Mouse (Mus musculus) natural killer cell, adult 2 months (primary cell): ENCODE measurements at regions not wholly inside any gene's neighbourhood (a gene's known extent, or its start where the extent isn't known, plus 50 kb on each side); places are given as distances from the start of the nearest gene placed in this dataset.

Experiments
- DNase-seq, 2 experiments: peaks; one replicate each; pipeline ENCODE4 v3.0.0; 2022; ENCODE audit warnings: low spot score in 2 of 2

- no peak for DNase-seq
These were observed 121.9 kb upstream of the Ankrd55 start for GRCm38 (mm10) chr13:112166338-112166802.

- no peak for DNase-seq
These were observed 119.8 kb upstream of the Ankrd55 start for GRCm38 (mm10) chr13:112168468-112168867.

GRCm38 (mm10) chr13:112170872-112171271 lies 117.4 kb upstream of the Ankrd55 start:
- DNase-seq, result no peak

GRCm38 (mm10) chr13:112171940-112172715 lies 116.1 kb upstream of the Ankrd55 start:
- DNase-seq, result no peak

GRCm38 (mm10) chr13:112173973-112174372 lies 114.3 kb upstream of the Ankrd55 start:
- no peak for DNase-seq

- no peak for DNase-seq
These were observed 110.2 kb upstream of the Ankrd55 start for GRCm38 (mm10) chr13:112178031-112178430.

GRCm38 (mm10) chr13:112183996-112184395 lies 104.3 kb upstream of the Ankrd55 start:
- DNase-seq, result no peak

GRCm38 (mm10) chr13:112185116-112185515 lies 103.1 kb upstream of the Ankrd55 start:
- DNase-seq, result no peak

GRCm38 (mm10) chr13:112187226-112187625 lies 101.0 kb upstream of the Ankrd55 start:
- DNase-seq, result no peak

GRCm38 (mm10) chr13:112188313-112188712 lies 99.9 kb upstream of the Ankrd55 start:
- DNase-seq, result no peak

- DNase-seq, result no peak
These were observed 99.3 kb upstream of the Ankrd55 start for GRCm38 (mm10) chr13:112188741-112189476.

GRCm38 (mm10) chr13:112189605-112190004 lies 98.6 kb upstream of the Ankrd55 start:
- DNase-seq, result no peak

- no peak for DNase-seq
These were observed 95.9 kb upstream of the Ankrd55 start for GRCm38 (mm10) chr13:112192192-112192905.

- no peak for DNase-seq
These were observed 94.6 kb upstream of the Ankrd55 start for GRCm38 (mm10) chr13:112193676-112194075.

GRCm38 (mm10) chr13:112194991-112195390 lies 93.3 kb upstream of the Ankrd55 start:
- no peak for DNase-seq

- DNase-seq, result peak in 1 of 2 experiments; percentile 15
These were observed 91.5 kb upstream of the Ankrd55 start for GRCm38 (mm10) chr13:112196789-112197188.

GRCm38 (mm10) chr13:112203721-112204120 lies 84.5 kb upstream of the Ankrd55 start:
- DNase-seq, result no peak

- no peak for DNase-seq
These were observed 84.0 kb upstream of the Ankrd55 start for GRCm38 (mm10) chr13:112204204-112204603.

- no peak for DNase-seq
These were observed 83.4 kb upstream of the Ankrd55 start for GRCm38 (mm10) chr13:112204813-112205212.

- no peak for DNase-seq
These were observed 80.5 kb upstream of the Ankrd55 start for GRCm38 (mm10) chr13:112207617-112208235.

- no peak for DNase-seq
These were observed 76.4 kb upstream of the Ankrd55 start for GRCm38 (mm10) chr13:112211841-112212240.

GRCm38 (mm10) chr13:112212391-112212790 lies 75.9 kb upstream of the Ankrd55 start:
- DNase-seq, result no peak
